Mouse (Mus musculus): Measurements from ENCODE around the gene Phactr2.
"Not testable (repeated sequence)": the region's sequence is repeated elsewhere in the genome, so short reads cannot be mapped to it uniquely, and the experiment has no call there.

Phactr2 gene

DNA sequence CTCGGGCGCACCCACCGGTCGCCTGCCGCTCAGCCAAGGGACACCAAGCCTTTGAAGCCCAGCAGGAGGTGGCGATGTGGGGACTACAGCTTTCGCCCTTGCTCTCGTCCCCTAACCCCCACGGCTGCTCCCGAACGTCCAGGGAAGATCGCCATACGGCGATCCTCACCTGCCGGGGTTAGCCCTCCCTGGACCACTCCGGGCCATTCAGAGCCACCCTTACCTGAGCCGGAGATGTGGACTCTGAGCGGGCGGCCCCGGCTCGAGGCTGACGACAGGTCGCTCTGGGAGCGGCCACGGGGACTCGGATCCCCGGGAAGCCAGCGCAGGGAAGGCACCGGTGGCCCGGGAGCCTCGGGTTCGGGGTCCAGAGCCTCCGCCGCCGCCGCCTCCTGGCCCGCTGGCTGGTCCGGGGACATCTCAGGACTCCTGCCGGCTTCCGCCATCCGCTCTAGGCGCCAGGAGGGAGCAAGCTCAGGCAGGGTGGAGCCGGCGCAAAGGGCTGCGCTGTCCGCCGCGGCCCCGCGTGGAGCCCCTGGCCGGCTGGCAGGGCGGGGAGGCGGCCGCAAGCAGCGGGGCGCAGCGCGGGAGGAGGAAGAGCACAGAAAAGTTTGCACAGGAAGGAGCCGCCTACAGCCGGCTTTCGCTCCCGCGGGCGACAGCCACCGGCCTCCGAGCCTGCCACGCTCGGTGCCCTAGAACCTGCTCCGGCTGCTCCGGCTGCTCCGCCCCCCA is at the start of gene Phactr2:
Gene Phactr2 (minus strand): TSS at position 580 of the 735 bp plus-strand sequence.
- peak; percentile 55 for DNase-seq

DNA sequence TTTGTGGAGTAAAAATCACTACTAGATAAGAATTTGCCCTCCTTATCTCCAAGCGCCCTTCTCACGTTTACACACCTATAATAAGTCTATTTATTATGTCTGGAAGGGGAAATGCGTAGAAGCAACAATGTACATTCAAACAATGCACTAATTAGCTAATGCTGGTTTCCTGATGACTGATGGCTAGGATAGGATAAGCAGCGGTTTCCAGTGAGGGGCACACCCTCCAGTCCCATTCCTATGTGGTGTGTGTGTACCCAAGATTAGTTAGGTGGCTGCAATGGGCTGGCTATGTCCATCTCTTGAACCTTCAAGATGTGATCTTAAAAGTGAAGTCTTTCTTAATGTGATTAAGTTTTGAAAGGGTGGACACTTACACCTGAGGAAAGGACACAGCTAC is 47.6 kb upstream of the Phactr2 start:
- peak; percentile 11 for DNase-seq

GRCm38 (mm10) chr10:13502371-13502770 is 28.2 kb upstream of the Phactr2 start:
- no peak for DNase-seq

- not testable (repeated sequence) for DNase-seq
Measured at GRCm38 (mm10) chr10:13501533-13501932, 27.3 kb upstream of the Phactr2 start.

GRCm38 (mm10) chr10:13500938-13501496 is 26.8 kb upstream of the Phactr2 start:
- DNase-seq = peak; percentile 89

DNA sequence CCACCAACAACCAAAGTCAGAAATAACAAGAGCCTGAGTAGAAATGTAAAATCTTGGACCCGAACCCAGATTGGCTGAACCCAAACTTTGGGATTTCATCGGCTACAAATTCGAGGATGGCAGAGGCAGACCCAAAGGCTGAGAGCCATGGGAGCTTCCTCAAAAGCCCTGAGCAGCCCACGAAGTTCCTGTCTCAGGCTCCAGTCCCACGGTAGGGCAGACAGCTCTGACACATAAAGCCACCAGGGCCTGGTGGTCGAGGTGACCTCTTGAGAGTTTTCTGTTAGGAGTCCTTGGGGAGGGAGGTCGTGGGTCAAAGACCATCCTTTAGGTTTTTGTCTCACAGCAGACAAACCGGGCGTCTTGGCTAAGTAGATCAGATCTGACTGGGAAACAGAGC is 26.3 kb upstream of the Phactr2 start:
- no peak for DNase-seq

- DNase-seq = no peak
Measured at GRCm38 (mm10) chr10:13499331-13499730, 25.1 kb upstream of the Phactr2 start, which contains the start of gene Fuca2. Gene Fuca2, plus strand, starts transcription at chr10:13499540.

GRCm38 (mm10) chr10:13496315-13496714 is 22.1 kb upstream of the Phactr2 start:
- DNase-seq = no peak

GRCm38 (mm10) chr10:13493978-13494686 is 19.9 kb upstream of the Phactr2 start:
- DNase-seq = no peak

DNA sequence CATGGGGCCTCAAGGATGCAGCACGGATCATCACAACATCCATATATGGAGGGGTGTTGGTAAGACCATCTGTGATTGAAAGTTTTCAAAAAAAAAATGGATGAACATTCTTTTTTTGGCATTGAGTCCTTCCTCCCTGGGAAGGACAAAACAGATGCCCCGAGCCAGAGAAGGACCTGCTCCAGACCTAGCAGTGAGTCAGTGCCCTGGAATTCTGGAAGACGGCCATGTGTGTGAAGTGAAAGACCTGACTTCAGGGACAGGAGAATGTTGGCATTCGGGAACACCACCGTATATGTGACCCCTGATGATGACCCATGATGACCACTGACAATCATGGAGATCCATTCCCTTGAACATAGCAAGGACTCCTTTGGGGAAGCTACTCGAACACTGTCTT is 15.5 kb upstream of the Phactr2 start:
- no peak for DNase-seq

GRCm38 (mm10) chr10:13485958-13486357 is 11.7 kb upstream of the Phactr2 start:
- no peak for DNase-seq

DNA sequence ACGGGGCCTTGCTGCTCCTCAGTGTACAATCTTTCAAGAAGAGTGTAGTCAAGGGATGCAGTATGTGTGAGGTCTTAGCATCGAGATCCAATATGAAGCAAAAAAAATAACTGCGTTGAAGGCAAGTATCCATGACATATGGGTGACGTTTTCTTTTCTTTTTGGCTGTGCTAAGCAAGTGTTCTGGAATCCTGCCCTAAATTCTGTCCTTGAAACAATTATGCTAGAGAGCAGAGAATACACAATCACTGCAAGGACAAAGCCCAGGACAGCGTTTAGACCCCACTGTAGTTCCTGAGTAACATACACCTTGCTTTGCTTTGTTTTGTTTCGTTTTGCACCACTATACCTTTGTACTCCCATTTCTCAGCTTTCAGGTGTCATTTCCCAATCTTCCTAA is 5.1 kb upstream of the Phactr2 start:
- DNase-seq = no peak

GRCm38 (mm10) chr10:13475121-13475520 is 909 bp upstream of the Phactr2 start:
- DNase-seq = no peak

DNA sequence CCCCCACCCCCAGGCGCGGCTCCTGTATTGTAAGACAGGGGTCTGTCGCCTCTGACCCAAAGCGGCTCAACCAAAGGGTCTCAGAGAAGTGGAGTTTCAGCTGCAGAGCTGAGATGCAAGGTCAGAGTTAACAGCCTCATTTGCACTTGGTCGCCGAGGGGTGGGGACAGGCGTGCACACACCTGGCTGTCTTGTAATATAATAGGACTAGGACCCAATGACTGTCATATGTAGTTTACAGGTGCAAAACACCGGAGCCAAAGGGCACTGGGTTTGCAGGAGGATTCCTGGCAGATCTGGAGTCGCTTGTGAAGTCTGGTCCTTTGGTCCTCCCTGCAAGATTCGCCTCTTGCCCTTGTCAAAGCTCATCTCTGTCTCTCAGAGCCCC is 350 bp upstream of the Phactr2 start:
- no peak for DNase-seq

GRCm38 (mm10) chr10:13473287-13473832 is 852 bp downstream of the Phactr2 start:
- no peak for DNase-seq

- no peak for DNase-seq
Measured at GRCm38 (mm10) chr10:13470236-13470635, 4.0 kb downstream of the Phactr2 start.

DNA sequence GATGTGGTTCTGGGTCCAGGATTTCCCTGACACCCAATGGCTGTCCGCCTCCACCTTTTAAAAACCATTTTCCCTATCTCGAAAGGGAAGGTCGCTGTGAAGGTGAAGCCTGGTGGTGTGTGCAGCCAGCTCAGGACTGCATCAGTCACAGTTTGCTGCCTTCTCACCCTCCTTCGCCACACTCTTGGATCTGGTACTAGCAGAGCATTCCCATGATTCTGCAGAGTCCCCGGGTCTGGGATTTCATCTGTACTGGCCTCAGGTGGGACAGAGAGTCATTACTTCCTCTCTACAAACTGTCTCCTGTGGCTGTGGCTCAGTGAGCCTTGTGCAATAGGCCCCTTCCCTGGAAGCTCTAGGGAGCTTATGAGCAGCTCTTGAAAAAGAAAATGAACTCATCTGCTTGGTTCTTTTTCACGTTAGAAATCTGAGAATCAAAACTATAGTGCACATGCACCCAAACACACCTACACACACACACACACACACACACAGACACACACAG is 6.1 kb downstream of the Phactr2 start:
- not testable (repeated sequence) for DNase-seq

DNA sequence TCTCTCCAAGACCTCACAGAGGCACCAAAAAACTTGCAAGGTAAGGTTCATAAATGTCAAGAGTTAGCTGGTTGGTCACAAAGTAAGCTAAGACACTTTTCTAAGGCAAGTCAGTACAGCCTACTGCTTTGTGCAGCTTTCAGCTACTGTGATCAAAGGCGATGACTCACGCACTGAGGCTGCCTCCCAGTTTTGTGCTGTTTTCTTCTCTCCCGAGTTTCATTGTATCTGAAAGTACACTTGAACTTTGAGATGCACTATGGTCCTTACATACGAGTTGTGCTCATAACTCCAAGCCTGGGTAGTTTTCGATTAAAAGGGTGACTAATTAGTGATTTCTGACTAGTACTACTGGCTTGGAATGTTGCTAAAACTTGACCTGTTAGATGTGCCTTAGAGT is 7.3 kb downstream of the Phactr2 start:
- no peak for DNase-seq

DNA sequence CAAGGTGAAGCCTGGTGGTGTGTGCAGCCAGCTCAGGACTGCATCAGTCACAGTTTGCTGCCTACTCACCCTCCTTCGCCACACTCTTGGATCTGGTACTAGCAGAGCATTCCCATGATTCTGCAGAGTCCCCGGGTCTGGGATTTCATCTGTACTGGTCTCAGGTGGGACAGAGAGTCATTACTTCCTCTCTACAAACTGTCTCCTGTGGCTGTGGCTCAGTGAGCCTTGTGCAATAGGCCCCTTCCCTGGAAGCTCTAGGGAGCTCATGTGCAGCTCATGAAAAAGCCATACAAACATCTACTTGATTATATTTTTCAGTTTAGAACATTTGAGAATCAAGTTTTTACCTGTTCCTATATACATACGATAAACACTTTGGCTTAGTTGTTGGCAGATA is 9.9 kb downstream of the Phactr2 start:
- not testable (repeated sequence) for DNase-seq

DNA sequence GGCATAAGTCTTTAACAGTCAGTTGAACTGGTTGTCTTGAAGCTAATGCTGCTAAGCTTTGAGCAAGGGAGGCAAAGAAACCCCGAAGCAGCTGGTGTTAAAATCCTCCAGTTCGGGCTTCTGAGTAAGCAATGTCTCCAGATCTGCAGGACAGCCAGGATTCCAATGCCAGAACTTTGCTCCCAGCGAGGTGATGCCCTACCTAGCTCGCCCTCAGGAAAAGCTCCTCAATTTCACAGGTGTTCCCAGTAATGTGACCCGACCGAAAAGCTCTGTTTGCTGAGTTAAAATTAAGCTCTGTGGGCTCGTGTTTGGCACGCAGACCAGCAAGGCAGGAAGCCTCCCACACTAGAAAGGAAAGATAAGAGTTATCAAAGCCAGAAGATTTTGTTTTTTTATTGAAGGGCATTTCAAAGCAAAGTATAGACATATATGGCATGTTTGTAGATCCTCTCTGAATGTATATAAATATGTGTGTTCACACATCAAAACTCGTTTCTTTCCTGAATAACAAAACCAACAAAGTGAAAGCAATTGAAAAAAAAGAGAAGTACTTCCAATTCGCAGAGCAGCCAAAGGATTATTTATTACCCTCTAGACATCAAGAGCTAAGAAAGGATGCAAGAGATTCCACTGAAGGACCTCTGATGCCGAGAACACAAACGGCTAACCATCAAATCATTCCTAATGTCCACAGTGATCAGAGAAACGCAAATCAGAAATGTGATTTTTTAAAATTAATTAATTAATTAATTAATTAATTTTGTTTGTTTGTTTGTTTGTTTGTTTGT is 20.8 kb downstream of the Phactr2 start:
- DNase-seq = no peak

- DNase-seq = no peak
Measured at GRCm38 (mm10) chr10:13451640-13452039, 22.6 kb downstream of the Phactr2 start.

DNA sequence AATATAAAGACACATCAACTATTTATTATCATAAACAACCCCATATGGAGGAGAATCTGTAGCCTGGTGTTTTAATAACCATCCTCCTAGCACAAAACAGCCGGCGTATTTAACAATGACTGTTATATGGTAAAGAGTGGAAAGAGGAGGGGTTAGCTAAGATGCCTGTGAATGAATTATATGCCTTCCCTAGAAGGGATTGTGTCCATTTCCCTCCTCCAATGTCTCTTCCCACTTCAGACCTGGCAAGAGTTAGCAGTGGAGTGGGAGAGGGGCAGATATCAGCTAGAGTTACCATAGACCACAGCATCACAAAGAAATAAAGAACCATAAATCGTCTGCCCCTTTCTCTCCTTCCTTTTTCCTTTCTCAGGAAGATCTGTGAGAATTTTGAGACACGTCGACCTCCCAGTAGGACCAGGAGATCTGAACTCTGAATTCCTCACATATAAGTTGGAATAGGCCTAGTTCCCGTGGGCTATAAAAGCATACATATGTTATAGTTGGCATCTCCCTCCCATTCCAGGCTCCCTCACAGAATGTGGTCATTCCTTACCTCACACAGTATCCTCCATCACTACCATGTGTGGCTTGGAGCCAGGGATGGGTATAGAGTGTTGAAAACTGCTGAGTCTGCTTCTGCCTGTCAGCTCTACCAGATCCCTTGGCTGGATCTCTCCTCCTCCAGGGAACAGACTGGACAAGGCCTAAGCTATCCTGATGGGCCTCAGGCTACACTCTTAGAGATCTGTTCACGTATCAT is 25.7 kb downstream of the Phactr2 start:
- no peak for DNase-seq
